14 mouse cellular contexts compared by ENCODE assay signal in the genomic region with DNA sequence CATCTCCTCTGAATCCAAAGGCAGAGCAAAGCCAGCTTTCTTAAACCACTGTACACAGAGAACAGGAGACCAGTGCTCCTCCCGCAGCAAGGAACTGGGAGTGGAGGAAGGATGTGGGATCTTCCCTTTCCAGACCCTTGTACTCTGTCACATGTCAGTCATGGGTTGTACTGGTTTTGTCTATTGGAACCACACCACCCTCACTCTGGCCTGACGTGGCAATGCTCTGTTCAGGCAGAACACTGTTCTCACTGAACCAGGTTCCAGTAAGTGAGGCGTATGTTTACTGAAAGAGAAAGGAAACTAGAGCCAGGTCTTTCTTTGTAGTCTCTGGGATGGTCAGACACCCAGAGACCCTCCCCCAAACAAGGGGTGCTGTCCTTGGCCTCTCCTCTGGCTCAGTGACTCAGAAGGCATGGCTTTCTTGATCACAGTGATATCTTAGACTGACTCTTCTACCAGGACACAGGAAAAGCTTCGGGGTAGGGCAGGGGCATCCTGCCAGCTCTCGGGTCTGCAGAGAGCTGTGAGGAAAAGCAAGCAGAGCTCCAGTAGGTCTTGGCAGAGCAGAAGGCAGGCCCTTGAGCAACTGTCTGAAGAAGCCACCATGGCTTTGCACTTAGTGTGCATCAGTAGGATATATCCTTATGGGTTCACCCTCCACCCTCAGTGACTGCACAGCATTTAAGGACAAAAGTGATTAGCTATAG.
DNase-seq lines count a peak whose midpoint lies in the region; TF ChIP-seq lines count a peak whose summit lies in the region.
"Had no signal": no experiment of that assay in that cellular context is flagged by ENCODE, and none has a peak within 500 bp of the region (broad histone marks: within the 10 kb centered on the region; RNA-seq: fewer than 3 reads in every experiment).

No protein-coding gene starts in this region.

- DNase-seq in kidney, postnatal 14 days: peak; percentile 28
- no peak for DNase-seq in kidney, adult 2 months
- DNase-seq in heart, adult 2 months: peak; percentile 29 to 42
- peak; percentile 16 to 19 for DNase-seq in heart, postnatal 14 days
- DNase-seq in lung, postnatal 36 days: peak; percentile 37
- DNase-seq in layer of hippocampus, postnatal 36 days: no peak
- DNase-seq in left cerebral cortex, postnatal 14 days (ENCODE audit: low spot score in 2 of 2): no peak
- DNase-seq: adrenal gland, postnatal 25 days; cerebellum, adult 11 months; layer of hippocampus, adult 9-11 months; spleen, adult 18-20 months had no signal

- WGBS in kidney, adult 2 months: 41% methylated on average over 5 of the region's 5 CpGs
- 36% methylated on average over 5 of the region's 5 CpGs for WGBS in heart, adult 2 months

- no peaks in the 10 kb centered on the region for H3K27me3 ChIP-seq in kidney, adult 2 months (replicated peaks; ENCODE audit: control insufficient read depth, insufficient read depth, low read length)
- H3K27me3 ChIP-seq in heart, adult 2 months (ENCODE audit: control insufficient read depth, insufficient read depth, low read length): no peaks in the 10 kb centered on the region
- H3K27me3 ChIP-seq: embryonic facial prominence, embryonic 15.5 days; hindbrain, embryonic 15.5 days; liver, embryonic 15.5 days had no signal

- H3K9ac ChIP-seq in heart, adult 2 months (ENCODE audit: low read depth, low read length): no peak overlapping the region
- H3K9ac ChIP-seq: embryonic facial prominence, embryonic 15.5 days; hindbrain, embryonic 15.5 days; liver, embryonic 15.5 days had no signal

- no peak overlapping the region for H3K4me3 ChIP-seq in kidney, adult 2 months (ENCODE audit: insufficient read depth, low read depth, low read length)
- H3K4me3 ChIP-seq in heart, adult 2 months: peak overlapping the region; percentile 22; the same call in 1 of the 2 replicates
- H3K4me3 ChIP-seq: embryonic facial prominence, embryonic 15.5 days; hindbrain, embryonic 15.5 days; liver, embryonic 15.5 days had no signal

- no peaks in the 10 kb centered on the region for H3K79me2 ChIP-seq in heart, adult 2 months (replicated peaks; ENCODE audit: control insufficient read depth, insufficient read depth, low read length)

- H3K27ac ChIP-seq in kidney, adult 2 months (ENCODE audit: insufficient read depth, low read depth, low read length): no peak overlapping the region
- peak overlapping the region; percentile 63 for H3K27ac ChIP-seq in heart, adult 2 months
- H3K27ac ChIP-seq: embryonic facial prominence, embryonic 15.5 days; hindbrain, embryonic 15.5 days; liver, embryonic 15.5 days had no signal

- peaks cover 8% of the 10 kb centered on the region; the same call in 1 of the 2 replicates for H3K4me1 ChIP-seq in kidney, adult 2 months (ENCODE audit: control insufficient read depth, insufficient read depth, low read length)
- peaks cover 4% of the 10 kb centered on the region for H3K4me1 ChIP-seq in heart, adult 2 months (ENCODE audit: control insufficient read depth, insufficient read depth, low read length)
- H3K4me1 ChIP-seq: embryonic facial prominence, embryonic 15.5 days; hindbrain, embryonic 15.5 days; liver, embryonic 15.5 days had no signal

- H3K36me3 ChIP-seq in kidney, adult 2 months (ENCODE audit: control insufficient read depth, insufficient read depth, low read length): no peaks in the 10 kb centered on the region
- H3K36me3 ChIP-seq in heart, adult 2 months (ENCODE audit: control insufficient read depth, insufficient read depth, low read length): peaks cover 1% of the 10 kb centered on the region; the same call in 1 of the 2 replicates
- H3K36me3 ChIP-seq: embryonic facial prominence, embryonic 15.5 days; hindbrain, embryonic 15.5 days; liver, embryonic 15.5 days had no signal

- no peak for TF ChIP-seq POLR2A in kidney, adult 2 months (IDR thresholded peaks at IDR 0.05; ENCODE audit: low read depth, low read length)
- no peak for TF ChIP-seq POLR2A in heart, adult 2 months (IDR thresholded peaks at IDR 0.05; ENCODE audit: insufficient read depth, low read depth, low read length)

- TF ChIP-seq CTCF in kidney, adult 2 months (conservative IDR thresholded peaks at IDR 0.05; ENCODE audit: insufficient read depth, insufficient read length, low read depth, low read length): no peak
- no peak for TF ChIP-seq CTCF in heart, adult 2 months (IDR thresholded peaks at IDR 0.05)

- TF ChIP-seq EP300 in heart, adult 2 months (IDR thresholded peaks at IDR 0.05; ENCODE audit: insufficient read depth, low read depth, low read length): no peak

- intact Hi-C loops in heart, adult 2 months (cut with DNase I): loop anchor here (5.0 to 10.0 kb wide), 3 partner anchors 146 to 356 kb away; no protein-coding TSS in a partner anchor
- intact Hi-C loops in heart, postnatal 14 days (cut with DNase I): loop anchor here (2.0 to 10.0 kb wide), 5 partner anchors 86 to 354 kb away; no protein-coding TSS in a partner anchor
- intact Hi-C loops in left cerebral cortex, postnatal 14 days (cut with DNase I): no loop called here

Comparison
In these comparisons a context has a peak if more than half of its experiments do, and no peak if none do; other contexts are left out.
1. DNase-seq: peak in kidney, postnatal 14 days (single experiment), heart, adult 2 months (2 of 2), heart, postnatal 14 days (2 of 2) and lung, postnatal 36 days (single experiment); none in kidney, adult 2 months (single experiment), layer of hippocampus, postnatal 36 days (0 of 2) and left cerebral cortex, postnatal 14 days (0 of 2).